Mouse (Mus musculus): ENCODE data around the gene Gpr156. TPM values are rescaled to one million over a fixed set of nuclear protein-coding genes. Genes with fewer than 3 reads are reported as not detected.
"Not testable (repeated sequence)": the region's sequence is repeated elsewhere in the genome, so short reads cannot be mapped to it uniquely, and the experiment has no call there.

The Gpr156 gene
- total RNA-seq, 1 experiment from 2014 or later: 0.15 TPM

DNA sequence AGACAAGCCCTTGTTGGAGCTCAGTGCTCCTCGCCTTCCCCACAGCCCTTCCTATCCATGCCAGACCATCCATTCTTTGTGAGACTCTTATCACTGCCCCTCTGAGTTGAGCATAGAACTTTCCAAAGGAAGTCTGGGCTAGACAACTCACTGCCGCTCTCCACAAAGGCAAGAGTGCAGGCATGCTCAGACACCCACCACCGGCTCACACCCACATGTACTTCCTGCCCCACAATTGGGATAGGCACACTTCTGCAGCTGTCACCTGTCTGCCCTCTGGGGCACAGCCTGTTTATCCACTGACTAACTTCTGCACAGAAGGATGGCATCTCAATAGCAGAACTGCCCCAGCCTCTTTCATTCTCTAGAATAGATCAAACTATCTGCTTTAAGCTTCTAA, 86.2 kb downstream of the Gpr156 start:
- no peak for DNase-seq

DNA sequence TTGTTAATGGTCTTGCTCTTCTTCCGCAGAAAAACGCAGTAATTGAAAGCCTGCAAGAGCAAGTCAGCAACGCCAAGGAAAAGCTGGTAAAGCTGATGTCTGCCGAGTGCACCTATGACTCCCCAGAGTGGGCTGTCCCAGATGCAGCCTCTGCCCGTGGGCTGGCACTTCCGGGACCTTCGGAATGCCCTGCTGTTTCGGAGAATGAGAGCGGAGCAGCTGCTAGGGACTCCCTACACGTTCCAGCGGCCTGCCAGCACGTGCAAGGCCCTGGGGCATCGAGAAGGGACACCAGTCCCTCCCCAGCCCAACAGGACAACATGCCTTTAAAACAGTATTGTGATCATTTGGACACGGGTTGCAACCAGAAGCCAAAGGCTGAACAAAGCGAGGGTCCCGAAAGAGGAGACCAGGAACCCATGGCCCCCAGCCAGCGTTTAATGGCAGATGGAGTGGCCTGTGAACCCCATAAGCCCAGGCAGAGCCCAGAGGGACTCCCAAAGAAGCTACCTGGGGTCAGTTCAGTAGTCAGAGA, 88.3 kb downstream of the Gpr156 start:
- no peak for DNase-seq

DNA sequence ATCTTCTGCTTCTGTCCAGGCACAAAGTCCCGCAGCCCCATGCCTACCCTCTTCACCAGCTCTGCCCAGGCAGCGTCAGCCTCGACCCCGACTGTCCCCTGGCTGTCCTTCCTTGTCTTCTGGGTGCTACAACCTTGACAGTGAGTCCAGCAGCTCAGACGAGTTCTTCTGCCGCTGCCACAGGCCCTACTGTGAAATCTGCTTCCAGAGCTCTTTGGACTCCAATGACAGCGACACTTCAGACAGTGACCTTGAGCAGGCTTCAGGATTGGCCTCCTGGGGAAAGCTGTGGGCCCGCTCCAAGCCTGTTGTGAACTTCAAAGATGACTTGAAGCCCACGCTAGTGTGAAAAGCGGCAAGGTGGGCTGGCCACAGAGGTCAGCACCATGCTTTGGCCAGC, 89.2 kb downstream of the Gpr156 start:
- DNase-seq: no peak

DNA sequence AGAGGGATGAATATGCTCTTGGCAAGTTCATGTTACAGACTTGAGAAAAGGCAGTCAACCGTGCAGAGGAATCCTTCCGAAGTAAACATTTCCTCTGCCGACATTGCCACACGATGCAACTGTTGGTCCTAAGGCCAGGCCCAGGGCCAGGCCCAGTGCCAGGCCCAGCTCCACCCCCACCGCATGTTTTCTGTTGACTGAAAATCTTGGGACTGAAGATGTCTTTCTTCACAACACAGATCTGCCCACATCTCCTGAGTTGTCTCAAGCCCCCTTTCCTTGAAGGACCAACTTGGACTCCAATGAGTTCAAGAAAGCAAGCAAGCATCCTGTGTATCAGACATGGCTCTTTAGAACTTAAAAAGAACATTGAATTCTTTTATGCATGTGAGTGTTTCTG, 92.1 kb downstream of the Gpr156 start:
- no peak for DNase-seq

DNA sequence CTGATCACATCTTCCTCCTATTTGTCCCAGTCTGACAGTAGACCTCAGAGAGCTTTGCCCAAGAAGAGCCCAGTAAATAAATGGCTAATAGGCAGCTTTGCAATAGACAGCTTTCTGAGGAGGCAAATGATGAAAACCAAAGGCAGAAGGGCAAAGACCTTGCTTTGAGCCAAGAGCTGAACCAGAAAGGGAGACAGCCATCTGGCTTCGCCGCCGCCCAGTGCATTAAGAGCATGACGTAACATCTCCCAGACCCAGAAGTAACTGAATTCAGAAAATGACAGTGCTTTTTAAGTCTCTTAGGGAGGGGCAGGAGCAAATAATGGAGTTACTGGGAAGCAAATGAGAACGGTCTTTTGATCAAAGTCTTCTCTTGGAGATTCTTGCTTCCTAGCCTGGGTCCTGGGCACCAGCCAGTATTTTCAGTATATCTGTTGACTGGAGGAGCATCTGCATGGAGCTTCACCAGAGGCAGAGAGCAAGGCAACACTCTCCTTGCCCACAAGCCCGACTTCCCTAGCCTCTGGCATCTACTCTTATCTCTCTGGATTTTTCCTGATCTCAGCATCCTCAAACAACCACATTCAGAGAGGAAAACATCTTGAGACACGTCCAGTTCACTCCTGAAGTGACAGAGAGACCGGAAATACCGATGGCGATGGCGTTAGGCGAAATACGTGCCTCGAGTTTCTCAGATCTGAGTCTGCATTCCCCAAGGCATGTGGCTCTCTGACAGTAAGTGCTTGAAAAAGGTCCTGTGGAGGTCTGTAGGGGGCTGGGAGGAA, 92.9 kb downstream of the Gpr156 start:
- no peak for DNase-seq

DNA sequence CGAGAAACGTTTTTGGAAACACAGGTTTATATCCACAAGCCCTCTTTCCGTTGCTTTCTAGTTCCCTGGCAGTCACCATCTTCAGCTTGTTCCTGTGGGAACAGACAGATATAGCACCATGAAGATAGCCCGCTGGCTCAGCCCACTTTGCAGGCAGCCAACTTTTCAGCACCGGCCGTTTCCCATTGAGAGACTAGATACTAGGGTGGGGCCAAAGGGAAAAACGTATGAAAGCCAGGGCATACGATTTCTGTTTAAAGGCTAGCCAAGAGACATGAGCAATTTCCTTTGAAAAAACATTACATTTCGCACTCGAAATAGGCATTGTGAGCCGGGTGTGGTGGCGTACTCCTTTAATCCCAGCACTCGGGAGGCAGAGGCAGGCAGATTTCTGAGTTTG, 95.2 kb downstream of the Gpr156 start:
- DNase-seq: no peak

DNA sequence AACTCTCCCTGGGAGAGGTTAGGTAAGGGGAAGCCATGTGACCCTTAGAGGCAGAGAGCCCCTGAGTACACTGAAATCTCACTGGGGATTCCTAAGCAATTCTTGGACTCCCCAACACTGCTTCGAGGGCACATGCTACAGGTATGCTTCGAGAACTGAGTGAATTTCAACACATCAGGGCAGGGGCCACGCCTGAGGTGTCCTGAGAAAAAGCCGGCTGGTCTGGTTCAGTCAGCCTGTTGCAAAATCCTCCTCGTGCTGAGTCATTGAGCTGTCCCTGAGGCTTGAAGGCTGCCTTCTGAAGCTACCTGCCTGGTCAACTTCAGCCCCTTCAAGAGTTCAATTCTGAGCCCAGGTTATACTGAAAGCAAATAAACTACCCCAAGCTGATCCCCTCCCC, 96.1 kb downstream of the Gpr156 start:
- peak; percentile 50 for DNase-seq

DNA sequence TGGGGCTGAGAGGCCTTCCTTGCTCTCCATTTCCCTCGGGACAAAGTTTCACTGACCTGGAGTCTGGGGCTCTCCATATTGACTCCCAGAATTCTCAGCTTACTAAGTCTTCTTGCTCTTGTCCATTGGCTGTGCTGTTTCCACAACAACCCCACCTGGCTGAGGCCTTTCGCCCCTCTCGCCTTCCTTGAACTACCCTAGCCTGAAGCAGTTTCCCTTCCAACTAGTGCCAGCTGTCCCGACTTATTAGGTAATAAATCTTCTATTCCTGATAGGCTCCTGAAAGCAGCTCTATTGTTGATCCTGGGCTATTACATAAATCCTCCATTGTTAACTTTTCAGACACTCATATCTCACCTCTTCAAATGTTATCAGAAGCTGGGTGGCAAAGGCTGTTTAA, 96.6 kb downstream of the Gpr156 start:
- DNase-seq: no peak

DNA sequence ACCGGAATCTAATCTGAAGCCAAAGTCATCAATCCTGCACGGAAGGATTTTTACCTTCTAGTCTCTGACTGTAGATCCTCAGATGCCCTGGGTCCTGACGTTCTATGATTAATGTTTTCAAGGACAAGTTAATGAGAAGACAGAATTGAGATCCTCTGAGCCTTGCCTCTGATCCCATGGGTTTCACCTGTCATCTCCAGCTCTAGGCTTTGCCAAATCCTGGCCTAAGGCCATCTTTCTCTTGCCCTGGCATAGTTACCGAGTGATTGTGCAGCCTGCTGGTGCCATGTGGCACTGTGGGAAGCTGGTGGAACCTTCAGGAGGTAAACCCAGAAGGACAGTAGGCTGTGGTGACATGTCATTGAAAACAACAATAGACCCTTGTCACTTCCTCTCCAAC, 98.7 kb downstream of the Gpr156 start:
- no peak for DNase-seq

DNA sequence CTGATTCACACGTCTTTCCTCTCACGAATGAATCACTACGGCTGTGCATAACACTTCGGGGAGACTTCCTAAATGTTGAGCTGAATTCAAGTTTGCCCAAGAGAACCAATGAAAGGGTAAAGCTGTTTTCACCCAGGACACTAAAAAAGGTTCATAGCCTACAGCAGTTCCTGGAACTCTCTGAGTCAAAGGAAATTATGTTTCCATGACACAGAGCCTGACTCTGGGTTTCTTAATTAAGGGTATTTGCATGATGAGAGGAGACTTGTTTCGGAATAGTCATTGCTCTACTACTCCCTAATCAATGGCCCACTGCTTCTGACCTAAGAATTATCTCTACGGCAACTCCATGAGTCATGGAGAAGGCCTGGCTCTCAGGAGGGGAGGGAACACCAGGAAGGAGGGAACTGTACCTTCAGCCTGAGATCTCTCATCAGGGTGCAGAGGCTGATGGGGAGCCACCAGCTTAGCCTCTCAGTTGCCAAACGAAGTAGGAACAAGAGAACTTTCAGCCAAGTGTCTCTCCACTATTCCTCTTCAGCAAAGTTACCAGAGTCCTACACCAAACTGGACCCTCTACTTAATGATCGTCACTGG, 100.7 kb downstream of the Gpr156 start:
- no peak for DNase-seq

DNA sequence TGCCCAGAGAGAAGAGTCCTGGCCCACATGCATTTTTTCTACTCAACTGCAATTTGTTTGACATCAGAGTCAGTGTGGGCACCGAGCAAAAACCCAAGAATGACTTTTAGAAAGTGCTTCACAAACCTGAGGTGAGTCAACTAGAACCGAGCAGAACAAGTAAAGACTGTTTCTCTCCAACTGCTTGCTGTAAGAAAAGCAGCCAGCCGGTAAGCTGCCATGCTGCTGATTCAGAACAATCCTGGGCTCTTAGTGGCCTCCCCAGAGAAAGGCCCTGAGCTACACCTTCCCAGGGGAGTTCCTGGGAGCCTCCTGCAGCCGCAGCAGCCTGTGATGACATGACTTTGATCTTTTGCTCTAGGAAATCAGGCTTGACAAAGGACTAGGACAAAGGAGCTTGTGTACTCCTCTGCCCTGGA, 101.7 kb downstream of the Gpr156 start:
- DNase-seq: no peak

DNA sequence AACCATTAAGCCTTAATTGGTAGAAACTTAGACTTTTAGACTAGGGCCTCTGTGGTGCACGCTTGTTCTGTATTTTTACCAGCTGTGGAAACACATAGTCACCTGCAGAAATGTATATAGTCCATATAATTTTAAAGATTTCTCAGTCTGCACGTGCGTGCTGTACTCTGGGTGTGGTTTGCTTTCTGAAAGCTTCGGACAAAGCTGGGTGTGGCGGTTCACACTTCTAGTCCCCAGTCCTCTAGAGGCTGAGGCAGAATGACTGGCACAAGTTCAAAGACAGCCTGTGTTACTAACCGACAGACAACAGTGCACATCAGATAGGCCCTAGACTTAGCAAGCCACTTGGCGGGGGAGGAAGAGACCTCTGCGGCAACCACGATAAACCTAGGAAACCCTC, 116.3 kb downstream of the Gpr156 start:
- DNase-seq: no peak

DNA sequence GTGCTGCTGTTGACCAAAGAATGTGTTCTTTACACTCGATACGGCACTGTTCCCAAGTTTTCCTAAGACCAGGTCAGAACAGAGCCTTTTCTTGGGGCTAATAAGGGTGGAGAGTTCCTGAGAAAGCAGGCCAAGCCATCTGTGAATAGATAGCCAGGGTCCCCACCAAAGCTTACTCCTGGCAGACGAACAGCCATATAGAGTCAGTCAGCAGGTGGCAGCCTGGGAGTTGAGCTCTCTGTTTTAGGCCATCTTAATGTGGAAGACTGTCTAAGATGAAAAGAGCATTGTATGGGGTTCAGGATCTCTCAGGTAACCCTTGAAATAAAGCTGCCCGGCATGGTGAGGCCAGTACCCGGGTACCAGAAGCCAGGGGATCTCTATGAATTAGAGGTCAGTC, 116.8 kb downstream of the Gpr156 start:
- no peak for DNase-seq

DNA sequence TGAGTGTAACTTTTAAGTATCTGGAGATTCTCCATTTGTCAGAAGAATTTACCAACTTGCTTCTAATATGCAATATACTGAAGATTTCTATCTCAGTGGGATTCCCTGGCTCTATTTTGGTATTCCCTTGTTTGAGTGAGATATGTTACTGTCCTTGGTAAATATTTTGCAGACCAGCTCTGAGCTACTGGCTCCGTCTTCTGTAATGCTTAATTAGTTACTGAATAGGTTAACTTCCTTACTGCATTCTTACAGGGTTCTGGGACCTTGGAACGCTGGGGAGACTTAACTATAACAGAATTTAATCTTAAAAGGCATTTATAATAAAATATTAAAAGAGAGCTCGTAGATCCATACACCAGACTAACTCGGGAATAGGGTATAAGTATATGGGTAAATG, 121.8 kb downstream of the Gpr156 start:
- not testable (repeated sequence) for DNase-seq

DNA sequence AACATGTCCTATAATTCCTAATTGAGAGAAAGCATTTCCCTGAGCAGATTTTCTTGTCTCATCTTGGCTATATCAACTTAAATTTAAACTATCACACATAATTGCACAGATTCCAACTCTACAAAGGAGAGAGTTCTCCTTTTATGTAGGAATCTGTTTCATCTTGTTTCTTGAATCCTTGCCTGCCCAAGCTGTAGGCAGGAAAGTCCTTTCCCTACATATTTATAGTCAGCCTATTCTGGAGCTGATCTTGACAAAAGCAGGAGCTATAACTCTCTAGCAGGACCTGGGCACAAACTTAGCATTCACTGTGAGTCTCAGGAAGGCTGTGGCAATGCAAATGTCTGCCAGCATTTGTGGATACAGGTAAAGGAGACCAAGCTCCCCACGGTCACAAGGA, 125.9 kb downstream of the Gpr156 start:
- DNase-seq: no peak

DNA sequence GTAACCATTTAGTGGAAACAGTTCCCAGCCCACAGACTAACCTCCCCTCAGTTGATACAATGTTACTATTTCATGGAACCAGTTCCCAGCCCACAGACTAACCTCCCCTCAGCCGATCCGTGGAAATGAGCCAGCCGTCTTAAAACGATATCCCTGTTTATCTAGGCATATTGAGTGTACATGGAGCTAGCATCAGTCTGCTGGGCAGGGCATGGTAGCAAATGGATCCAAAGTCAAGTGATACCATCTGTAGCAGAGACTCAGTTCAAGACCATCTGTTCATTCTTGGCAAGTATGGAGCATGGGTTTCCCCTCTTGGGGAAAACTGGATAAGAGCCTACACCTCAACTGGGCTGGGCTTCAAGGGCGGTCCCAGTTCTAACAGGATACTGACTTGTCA, 128.3 kb downstream of the Gpr156 start:
- DNase-seq: no peak

DNA sequence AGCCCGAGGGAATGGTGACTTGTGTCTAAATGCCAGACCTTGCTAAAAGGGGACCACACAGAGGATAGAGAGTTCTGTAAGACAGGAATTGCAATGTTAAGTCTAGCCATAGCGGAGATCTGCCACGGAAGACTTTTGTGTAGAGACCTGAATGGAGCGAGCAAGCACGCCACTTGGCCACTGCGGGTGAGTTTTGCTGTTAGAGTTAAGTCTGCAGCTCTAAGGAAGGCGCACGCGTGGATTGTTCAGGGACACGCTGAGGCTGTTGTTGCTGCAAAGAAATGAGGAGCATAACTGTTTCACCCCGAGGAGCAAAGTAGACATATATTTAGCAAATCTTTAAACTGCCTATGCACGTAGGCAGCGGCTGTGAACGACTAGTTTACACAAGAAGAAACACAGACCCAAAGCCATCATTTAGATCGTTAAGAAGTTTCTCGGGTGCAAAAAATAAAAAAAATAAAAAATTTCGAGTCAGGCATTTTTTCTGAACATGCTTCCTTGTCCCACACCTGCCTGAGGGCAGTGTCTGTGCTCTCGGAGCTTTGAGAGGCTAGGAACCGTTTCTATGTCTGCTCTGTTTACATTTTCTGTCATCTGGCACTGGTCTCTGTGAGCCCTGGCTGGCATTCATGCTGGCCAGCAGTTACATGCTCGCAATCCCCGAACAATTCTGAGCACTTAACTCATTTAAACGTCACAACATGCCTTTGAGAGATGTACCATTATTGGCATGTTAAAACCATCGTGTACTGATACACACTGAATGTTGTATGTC, 131.7 kb downstream of the Gpr156 start:
- no peak for DNase-seq

Other genes starting within 250 kb of the Gpr156 start
- 45.8 and 46.1 TPM in 2 replicates for gene Fstl1, start 139.6 kb upstream of the Gpr156 start, total RNA-seq (2021)
- 0.27 TPM in 1 of 2 replicates, not detected in the other for gene Gm36028, start 55.4 kb upstream of the Gpr156 start, total RNA-seq (2021)
- gene Lrrc58, start 48.1 kb upstream of the Gpr156 start, total RNA-seq (2021): 150 and 193 TPM in 2 replicates
- gene Gsk3b, start 172.5 kb downstream of the Gpr156 start, total RNA-seq (2021): 77.8 and 81.7 TPM in 2 replicates